Mouse (Mus musculus) thymus, adult 2 months (tissue): Measurements from ENCODE around the gene Mettl9.

Source experiments
- CTCF ChIP-seq: fragments of 200-500 bp; IDR thresholded peaks from 2 replicates; pipeline ENCODE4 v1.5.1; 2012; ENCODE audit warnings: mild to moderate bottlenecking, control low read depth, low read length, moderate library complexity, borderline replicate concordance; ENCODE audit not compliant: control insufficient read depth, poor library complexity, insufficient read depth; ENCODE audit errors: extremely low read depth
- POLR2A ChIP-seq: fragments of 200-500 bp; IDR thresholded peaks from 2 replicates; pipeline ENCODE4 v1.6.1; 2012; ENCODE audit warnings: mild to moderate bottlenecking, low read length, control low read depth, moderate library complexity; ENCODE audit not compliant: control insufficient read depth, poor library complexity, insufficient read depth; ENCODE audit errors: extremely low read depth

DNA sequence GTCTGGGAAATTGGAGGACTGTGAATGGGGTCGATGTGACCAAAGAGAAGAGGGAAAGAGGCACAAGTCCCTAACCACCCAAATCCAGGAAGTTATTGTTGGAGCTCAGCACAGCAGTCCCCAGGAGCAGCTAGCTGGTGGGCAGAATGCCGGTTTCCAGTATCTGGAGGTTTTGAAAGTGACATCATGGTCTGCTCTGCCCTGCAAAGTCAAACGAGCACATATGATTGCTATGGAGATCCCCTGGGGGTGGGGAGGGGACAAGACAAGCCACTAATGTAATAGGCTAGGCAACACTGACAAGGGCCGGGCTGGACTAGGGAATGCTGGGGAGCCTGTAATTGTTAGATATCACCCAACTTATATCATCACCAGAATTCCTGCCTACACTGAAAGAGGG is 51.3 kb downstream of the Mettl9 start:
- no peak for TF ChIP-seq POLR2A
- TF ChIP-seq CTCF: no peak
